Mouse (Mus musculus) liver, postnatal 0 days (tissue): ENCODE data around the gene Timp4. TPM values are rescaled to one million over a fixed set of nuclear protein-coding genes. Genes with fewer than 3 reads are reported as not detected.
A peak's percentile ranks its signal among the peaks of the same experiment; 100 is the strongest.

Experiments used
- ATAC-seq: fragments of 200-750 bp; cut with Nextera tagmentation; 2 replicates; pipeline ENCODE4 v1.8.0; 2017; ENCODE audit warnings: mild to moderate bottlenecking, moderate library complexity
- DNase-seq: peaks from one replicate; pipeline ENCODE4 v3.0.0-alpha.2; 2016
- H3K27ac ChIP-seq: fragments of 300-500 bp; sonication (generic); 2 replicates; pipeline ENCODE4 v1.5.1; 2014; ENCODE audit warnings: antibody characterized with exemption, moderate library complexity, mild to moderate bottlenecking, low read depth
- H3K27me3 ChIP-seq: fragments of 300-500 bp; sonication (generic); 2 replicates; pipeline ENCODE4 v1.6.1; 2014; ENCODE audit warnings: low read length, control low read depth, mixed read lengths; ENCODE audit not compliant: insufficient read depth
- H3K36me3 ChIP-seq: fragments of 300-500 bp; sonication (generic); replicated peaks from 2 replicates; pipeline ENCODE4 v1.6.1; 2014; ENCODE audit warnings: mild to moderate bottlenecking, control low read depth, low read length, moderate library complexity, mixed read lengths; ENCODE audit not compliant: insufficient read depth
- H3K4me1 ChIP-seq: fragments of 300-500 bp; sonication (generic); 2 replicates; pipeline ENCODE4 v1.6.1; 2014; ENCODE audit warnings: antibody characterized with exemption, mild to moderate bottlenecking, control low read depth; ENCODE audit not compliant: insufficient read depth
- H3K4me2 ChIP-seq: fragments of 300-500 bp; sonication (generic); 2 replicates; pipeline ENCODE4 v1.6.1; 2014; ENCODE audit warnings: low read depth, mild to moderate bottlenecking, low read length, moderate library complexity, mixed read lengths
- H3K4me3 ChIP-seq: fragments of 300-500 bp; sonication (generic); 2 replicates; pipeline ENCODE4 v1.5.1; 2014; ENCODE audit warnings: low read depth, low read length
- H3K9ac ChIP-seq: fragments of 300-500 bp; sonication (generic); replicated peaks from 2 replicates; pipeline ENCODE4 v1.6.1; 2014; ENCODE audit warnings: mild to moderate bottlenecking, moderate library complexity
- H3K9me3 ChIP-seq: fragments of 300-500 bp; sonication (generic); 2 replicates; pipeline ENCODE4 v1.6.1; 2016; ENCODE audit warnings: mild to moderate bottlenecking, control low read depth, low read length, mixed read lengths
- CTCF ChIP-seq: sonication (generic); IDR thresholded peaks from 2 replicates; pipeline ENCODE4 v1.5.1; 2016; ENCODE audit warnings: antibody characterized with exemption, low read depth
- EP300 ChIP-seq: IDR thresholded peaks from 2 replicates; pipeline ENCODE4 v1.6.1; 2016; ENCODE audit warnings: antibody characterized with exemption, low read depth, mild to moderate bottlenecking
- WGBS: fragments of 180-500 bp; shearing (Covaris S2); extraction: QIAGEN DNeasy Blood & Tissue Kit; methylation state at CpG from one replicate; pipeline ENCODE4 v1.1.7; 2014; ENCODE audit not compliant: insufficient replicate concordance; 5-methylcytosine and 5-hydroxymethylcytosine counted together
- polyA plus RNA-seq: library from polyadenylated mRNA; unstranded; fragments of >200 nt; fragmentation: Nextera tagmentation; extraction: Ambion mirVana; gene quantifications from 2 replicates; pipeline ENCODE4 v1.2.1, GENCODE M21; 2015

The Timp4 gene
- polyA plus RNA-seq, 1 experiment from 2014 or later = not detected

- ATAC-seq (no peak), DNase-seq (no peak)
- TF ChIP-seq EP300 (no peak), CTCF (no peak)
- Histone ChIP-seq H3K4me1 (no peaks in the 10 kb centered on the region), H3K27ac (no peak overlapping the region), H3K4me3 (no peak overlapping the region), H3K9me3 (no peaks in the 10 kb centered on the region), H3K4me2 (no peak overlapping the region), H3K9ac (no peak overlapping the region), H3K27me3 (no peaks in the 10 kb centered on the region), H3K36me3 (no peaks in the 10 kb centered on the region)
- 80% methylated on average over 10 of the region's 10 CpGs for WGBS
These were observed 21.3 kb upstream of the Timp4 start for GRCm38 (mm10) chr6:115273346-115273745.

GRCm38 (mm10) chr6:115271866-115272271, 19.9 kb upstream of the Timp4 start:
- Histone ChIP-seq H3K4me1 (no peaks in the 10 kb centered on the region), H3K27me3 (no peaks in the 10 kb centered on the region), H3K9ac (no peak overlapping the region), H3K36me3 (no peaks in the 10 kb centered on the region), H3K4me2 (no peak overlapping the region), H3K4me3 (no peak overlapping the region), H3K27ac (no peak overlapping the region), H3K9me3 (no peaks in the 10 kb centered on the region)
- WGBS = 20% methylated on average over 4 of the region's 4 CpGs
- TF ChIP-seq CTCF = no peak
- ATAC-seq (no peak), DNase-seq (peak; percentile 52)

- 60% methylated on average over 3 of the region's 3 CpGs for WGBS
- no peak for DNase-seq
- no peak overlapping the region for H3K9ac ChIP-seq
- no peaks in the 10 kb centered on the region for H3K36me3 ChIP-seq
- no peak for ATAC-seq
- H3K9me3 ChIP-seq = no peaks in the 10 kb centered on the region
- no peak overlapping the region for H3K4me2 ChIP-seq
- H3K4me1 ChIP-seq = no peaks in the 10 kb centered on the region
- no peak overlapping the region for H3K4me3 ChIP-seq
- no peak for TF ChIP-seq CTCF
- TF ChIP-seq EP300 = no peak
- H3K27ac ChIP-seq = no peak overlapping the region
- H3K27me3 ChIP-seq = no peaks in the 10 kb centered on the region
These were observed 19.3 kb upstream of the Timp4 start for GRCm38 (mm10) chr6:115271326-115271725.

- ATAC-seq (peak; percentile 38; the same call in 1 of the 2 replicates), DNase-seq (no peak)
- Histone ChIP-seq H3K9me3 (no peaks in the 10 kb centered on the region), H3K27me3 (no peaks in the 10 kb centered on the region), H3K4me1 (no peaks in the 10 kb centered on the region), H3K27ac (no peak overlapping the region), H3K4me3 (no peak overlapping the region), H3K4me2 (no peak overlapping the region), H3K9ac (no peak overlapping the region), H3K36me3 (no peaks in the 10 kb centered on the region)
- WGBS = 27% methylated on average over 2 of the region's 2 CpGs
- TF ChIP-seq CTCF (no peak), EP300 (peak; percentile 35; the same call in 1 of the 2 replicates)
These were observed 18.1 kb upstream of the Timp4 start for GRCm38 (mm10) chr6:115270085-115270484.

GRCm38 (mm10) chr6:115269561-115269960, 17.6 kb upstream of the Timp4 start:
- 65% methylated on average over 5 of the region's 5 CpGs for WGBS
- ATAC-seq = no peak

GRCm38 (mm10) chr6:115268551-115269385, 16.8 kb upstream of the Timp4 start:
- H3K4me3 ChIP-seq = no peak overlapping the region
- DNase-seq (no peak), ATAC-seq (no peak)
- no peaks in the 10 kb centered on the region for H3K4me1 ChIP-seq
- no peaks in the 10 kb centered on the region for H3K36me3 ChIP-seq
- H3K4me2 ChIP-seq = no peak overlapping the region
- H3K9ac ChIP-seq = no peak overlapping the region
- no peak overlapping the region for H3K27ac ChIP-seq
- 78% methylated on average over 10 of the region's 10 CpGs for WGBS
- no peaks in the 10 kb centered on the region for H3K9me3 ChIP-seq
- no peak for TF ChIP-seq CTCF
- TF ChIP-seq EP300 = no peak
- no peaks in the 10 kb centered on the region for H3K27me3 ChIP-seq

More at GRCm38 (mm10) chr6:115269561-115269960, 17.6 kb upstream of the Timp4 start:
- Histone ChIP-seq H3K9ac (no peak overlapping the region), H3K4me1 (no peaks in the 10 kb centered on the region), H3K9me3 (no peaks in the 10 kb centered on the region), H3K27ac (no peak overlapping the region), H3K27me3 (no peaks in the 10 kb centered on the region), H3K4me2 (no peak overlapping the region), H3K4me3 (no peak overlapping the region), H3K36me3 (no peaks in the 10 kb centered on the region)
- no peak for DNase-seq
- TF ChIP-seq CTCF (no peak), EP300 (no peak)

- DNase-seq (peak; percentile 70), ATAC-seq (peak; percentile 61)
- H3K9ac ChIP-seq = no peak overlapping the region
- H3K27ac ChIP-seq = no peak overlapping the region
- H3K4me1 ChIP-seq = no peaks in the 10 kb centered on the region
- H3K4me3 ChIP-seq = no peak overlapping the region
- no peaks in the 10 kb centered on the region for H3K9me3 ChIP-seq
- no peaks in the 10 kb centered on the region for H3K36me3 ChIP-seq
- no peaks in the 10 kb centered on the region for H3K27me3 ChIP-seq
- TF ChIP-seq EP300 = no peak
- peak; percentile 89 for TF ChIP-seq CTCF
- H3K4me2 ChIP-seq = no peak overlapping the region
- 51% methylated on average over 2 of the region's 2 CpGs for WGBS
These were observed 15.9 kb upstream of the Timp4 start for GRCm38 (mm10) chr6:115267916-115268315.
